Mouse (Mus musculus) cerebellum, adult 11-12 months (tissue): ENCODE measurements around the gene Eif4e1b.

ENCODE experiments used
- DNase-seq: peaks from one replicate; pipeline ENCODE4 v3.0.0; 2022

Gene Eif4e1b

GRCm38 (mm10) chr13:54803010-54803409 lies 19.2 kb downstream of the Eif4e1b start:
- DNase-seq = no peak

DNA sequence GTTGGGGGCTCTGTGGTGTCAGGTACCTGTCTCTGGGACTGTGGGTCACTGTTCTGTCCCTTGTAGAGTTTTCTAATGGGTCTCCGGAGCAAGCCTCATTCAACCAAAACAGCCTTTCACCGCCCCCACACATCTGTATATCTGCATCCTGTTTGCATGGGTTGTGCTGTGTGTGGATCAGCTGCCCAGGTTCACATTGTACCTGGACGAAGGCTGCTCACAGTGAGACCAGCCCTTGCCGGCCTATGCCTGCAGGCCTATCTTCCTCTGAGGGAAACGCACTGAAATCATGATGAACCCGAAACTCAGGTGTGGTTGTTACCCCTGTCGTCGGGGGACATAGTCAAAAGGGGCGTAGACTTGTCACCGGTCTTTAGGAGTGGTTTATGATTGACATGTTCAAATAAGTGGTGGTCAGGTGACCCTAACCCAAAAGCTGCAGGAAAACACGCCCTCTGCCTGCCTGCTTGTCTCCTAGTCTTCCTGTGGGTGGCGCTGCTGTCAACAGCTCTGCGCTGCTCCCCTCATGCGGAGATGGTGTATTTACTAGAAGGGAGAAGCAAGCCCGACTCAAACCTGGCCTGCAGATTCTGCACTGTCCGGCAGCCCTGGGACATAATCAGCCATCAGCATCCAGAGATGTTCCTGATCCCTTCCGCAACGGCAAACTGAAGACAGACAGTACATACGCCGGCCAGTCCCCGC lies 21.5 kb downstream of the Eif4e1b start:
- DNase-seq = peak; percentile 59

DNA sequence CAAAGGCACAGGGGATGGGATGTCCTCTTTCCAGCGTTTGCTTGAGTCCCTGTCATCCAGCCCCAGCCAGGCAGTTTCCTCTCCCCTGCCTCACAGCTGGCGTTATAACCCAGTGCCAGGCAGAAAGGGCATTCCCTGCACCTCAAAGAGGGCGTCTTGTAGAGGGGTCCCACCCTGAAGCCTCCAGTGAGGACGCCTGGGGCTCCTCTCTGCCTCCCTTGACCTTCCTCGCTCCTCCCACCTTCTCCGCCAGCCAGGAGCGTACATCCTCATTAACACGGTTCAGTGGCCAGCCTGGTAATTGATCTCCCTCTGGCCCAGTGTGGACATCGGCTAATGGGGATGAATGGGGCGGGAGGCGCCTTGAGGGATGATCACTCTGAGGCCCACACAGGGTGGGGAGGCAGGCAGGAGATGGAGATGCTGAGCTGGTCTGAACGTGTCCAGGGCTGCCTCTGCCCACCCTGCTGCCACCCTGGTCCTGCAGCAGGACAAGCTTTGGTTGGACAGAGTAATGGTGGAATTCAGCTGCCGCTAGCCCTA lies 22.7 kb downstream of the Eif4e1b start:
- no peak for DNase-seq

GRCm38 (mm10) chr13:54808067-54808466 lies 24.3 kb downstream of the Eif4e1b start:
- DNase-seq = no peak

DNA sequence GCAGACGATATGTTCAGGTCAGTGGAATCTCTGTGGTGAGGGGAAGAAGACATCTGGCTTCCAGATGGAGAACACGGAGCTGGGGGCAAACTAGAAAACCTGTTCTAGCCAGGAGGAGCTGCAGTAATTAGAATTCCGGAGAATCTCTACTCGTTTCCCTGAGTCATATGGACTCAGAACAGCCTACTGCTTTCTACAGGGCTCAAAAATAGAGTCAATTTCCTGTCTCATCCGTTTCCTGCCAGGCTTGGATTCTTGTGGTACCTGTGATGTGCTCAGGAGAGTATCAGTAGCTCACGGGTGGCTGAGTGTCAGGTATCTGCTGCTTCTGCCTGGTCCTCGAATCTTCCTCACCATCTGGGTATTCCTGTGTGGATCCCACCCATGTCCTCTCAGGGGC lies 27.7 kb downstream of the Eif4e1b start:
- DNase-seq = no peak

- DNase-seq = no peak
Observed at GRCm38 (mm10) chr13:54813381-54813780, 29.6 kb downstream of the Eif4e1b start.

GRCm38 (mm10) chr13:54818399-54819254 lies 34.8 kb downstream of the Eif4e1b start:
- no peak for DNase-seq

DNA sequence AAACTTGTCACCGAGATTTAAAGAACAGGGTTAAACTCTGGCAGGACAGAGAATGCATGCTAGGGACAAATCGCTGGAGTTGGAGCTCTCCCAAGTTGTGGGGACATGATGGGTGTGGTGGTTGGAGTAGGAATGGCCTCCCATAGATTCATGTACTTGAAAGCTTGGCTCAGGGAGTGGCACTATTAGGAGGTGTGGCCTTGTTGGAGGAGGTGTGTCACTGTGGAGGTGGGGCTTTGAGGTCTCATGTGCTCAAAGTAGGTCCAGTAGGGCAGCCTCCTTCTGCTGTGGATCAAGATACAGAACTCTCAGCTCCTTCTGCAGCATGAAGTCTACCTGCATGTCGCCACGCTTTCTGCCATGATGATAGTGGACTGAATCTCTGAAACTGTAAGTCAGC lies 37.3 kb downstream of the Eif4e1b start:
- no peak for DNase-seq

DNA sequence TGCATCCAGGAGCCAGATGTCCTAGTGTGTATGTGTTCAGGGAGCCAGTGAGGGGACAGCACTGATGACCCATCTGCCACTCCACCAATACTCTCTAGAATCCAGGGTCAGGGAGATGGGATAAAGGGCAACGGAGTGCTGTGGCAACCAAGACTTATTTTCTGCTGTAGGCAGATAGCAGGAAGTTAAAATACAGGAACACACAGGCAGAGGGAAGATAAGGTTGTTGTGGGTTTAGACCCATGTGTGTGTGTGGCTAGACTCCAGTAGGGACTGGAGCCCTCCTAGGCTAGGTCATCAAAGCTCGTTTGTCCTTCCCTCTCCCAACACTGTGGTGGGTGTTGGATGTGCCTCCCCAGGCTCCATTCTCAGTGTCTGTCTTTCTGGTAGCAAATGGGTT lies 38.1 kb downstream of the Eif4e1b start:
- DNase-seq = no peak

GRCm38 (mm10) chr13:54824111-54824931 lies 40.5 kb downstream of the Eif4e1b start:
- DNase-seq = peak; percentile 95

DNA sequence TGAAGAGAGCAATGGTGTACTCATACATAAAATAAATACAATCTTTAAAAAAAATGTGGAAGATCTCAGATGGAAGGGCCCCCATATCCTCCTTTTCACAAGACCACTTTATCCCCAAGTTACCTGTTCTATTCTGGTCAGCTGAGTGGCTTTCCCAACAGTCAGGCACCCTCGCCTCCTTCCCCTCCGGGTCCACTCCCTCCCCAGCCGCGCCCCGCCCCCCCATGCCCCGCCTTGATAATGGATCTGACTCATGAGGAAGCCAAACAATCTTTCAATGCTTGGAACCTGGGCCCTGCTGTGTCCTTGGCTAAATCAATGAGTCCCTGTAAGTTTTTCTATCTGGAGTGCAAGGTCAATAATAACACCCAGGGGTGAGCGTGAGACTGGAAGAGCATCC lies 44.2 kb downstream of the Eif4e1b start:
- no peak for DNase-seq

GRCm38 (mm10) chr13:54828508-54828907 lies 44.7 kb downstream of the Eif4e1b start:
- no peak for DNase-seq

DNA sequence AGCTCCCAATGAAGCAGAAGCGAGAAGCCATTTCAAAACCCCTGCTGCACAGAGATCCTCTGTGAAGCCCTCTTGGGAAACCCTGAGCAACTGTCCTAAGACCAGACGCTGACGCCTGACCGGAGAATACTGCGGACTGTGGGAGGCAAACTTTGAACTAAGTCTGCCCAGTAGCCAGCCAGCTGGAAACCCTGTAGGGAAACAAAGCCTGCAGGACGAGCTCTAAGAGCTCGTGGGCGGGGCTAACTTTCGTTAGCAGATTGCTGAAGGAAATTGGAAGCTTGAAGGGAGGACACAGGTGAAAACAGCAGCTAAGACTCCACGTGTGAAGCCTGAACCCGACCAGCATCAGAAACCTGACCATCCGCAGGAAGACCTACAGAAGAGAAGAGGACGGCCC lies 45.7 kb downstream of the Eif4e1b start:
- DNase-seq = no peak

- DNase-seq = no peak
Observed at GRCm38 (mm10) chr13:54836351-54837030, 52.7 kb downstream of the Eif4e1b start.

DNA sequence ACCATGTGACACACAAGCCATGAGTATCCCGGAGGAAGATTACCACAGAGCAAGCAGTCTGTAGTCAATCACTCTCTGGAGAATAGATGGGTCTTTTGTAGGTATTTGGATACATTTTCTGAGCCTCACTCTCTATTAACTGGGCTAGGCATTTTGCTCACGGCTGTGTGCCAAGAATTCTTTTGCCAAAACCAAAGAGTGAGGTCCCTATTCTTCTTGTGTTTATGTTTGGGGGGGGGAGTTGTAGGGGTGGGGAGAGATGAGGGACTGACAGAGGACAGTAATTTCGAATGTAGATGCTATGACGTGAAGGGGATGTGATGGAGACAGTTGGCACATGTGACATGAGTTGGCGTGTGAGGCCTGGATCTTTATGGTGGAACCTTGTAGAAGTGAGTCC lies 53.3 kb downstream of the Eif4e1b start:
- no peak for DNase-seq

- DNase-seq = peak; percentile 68
Observed at GRCm38 (mm10) chr13:54837471-54837889, 53.7 kb downstream of the Eif4e1b start.
